Mouse (Mus musculus) kidney, embryonic 14.5 days (tissue): ENCODE data around the gene Slc2a4. TPM values are rescaled to one million over a fixed set of nuclear protein-coding genes. Genes with fewer than 3 reads are reported as not detected.

ENCODE experiments used
- ATAC-seq: fragments of 200-750 bp; cut with Nextera tagmentation; 2 replicates; pipeline ENCODE4 v1.8.0; 2017; ENCODE audit warnings: moderate number of reproducible peaks, mild to moderate bottlenecking, moderate TSS enrichment, moderate library complexity; ENCODE audit not compliant: low FRiP score, low TSS enrichment
- H3K27ac ChIP-seq: fragments of 300-500 bp; sonication (generic); 2 replicates; pipeline ENCODE4 v1.5.1; 2014; ENCODE audit warnings: low read depth, mild to moderate bottlenecking, low read length, moderate library complexity, mixed read lengths
- H3K27me3 ChIP-seq: fragments of 300-500 bp; sonication (generic); 2 replicates; pipeline ENCODE4 v1.6.1; 2014; ENCODE audit warnings: mild to moderate bottlenecking, low read length; ENCODE audit not compliant: control insufficient read depth, insufficient read depth
- H3K36me3 ChIP-seq: fragments of 300-500 bp; sonication (generic); 2 replicates; pipeline ENCODE4 v1.6.1; 2014; ENCODE audit warnings: low read length, mixed read lengths; ENCODE audit not compliant: control insufficient read depth, insufficient read depth
- H3K4me1 ChIP-seq: fragments of 300-500 bp; sonication (generic); 2 replicates; pipeline ENCODE4 v1.6.1; 2014; ENCODE audit warnings: low read length, mixed read lengths; ENCODE audit not compliant: control insufficient read depth, insufficient read depth
- H3K4me2 ChIP-seq: fragments of 300-500 bp; sonication (generic); replicated peaks from 2 replicates; pipeline ENCODE4 v1.6.1; 2014; ENCODE audit warnings: low read depth, mild to moderate bottlenecking, low read length
- H3K4me3 ChIP-seq: fragments of 300-500 bp; sonication (generic); 2 replicates; pipeline ENCODE4 v1.5.1; 2014; ENCODE audit warnings: mild to moderate bottlenecking, low read length
- H3K9ac ChIP-seq: fragments of 300-500 bp; sonication (generic); 2 replicates; pipeline ENCODE4 v1.6.1; 2014; ENCODE audit warnings: low read depth, mild to moderate bottlenecking, low read length, moderate library complexity
- H3K9me3 ChIP-seq: fragments of 300-500 bp; sonication (generic); 2 replicates; pipeline ENCODE4 v1.6.1; 2016; ENCODE audit warnings: low read length; ENCODE audit not compliant: control insufficient read depth
- WGBS: fragments of 180-500 bp; shearing (Covaris S2); extraction: QIAGEN DNeasy Blood & Tissue Kit; methylation state at CpG from one replicate; pipeline ENCODE4 v1.1.7; 2014; 5-methylcytosine and 5-hydroxymethylcytosine counted together
- polyA plus RNA-seq: library from polyadenylated mRNA; unstranded; fragments of >200 nt; fragmentation: Nextera tagmentation; extraction: Ambion mirVana; gene quantifications from 2 replicates; pipeline ENCODE4 v1.2.1, GENCODE M21; 2014

The Slc2a4 gene
- polyA plus RNA-seq, 1 experiment from 2014 or later: 14.1 TPM

GRCm38 (mm10) chr11:69938401-69938979 lies 9.5 kb downstream of the Slc2a4 start:
- WGBS: 32% methylated on average over 9 of the region's 9 CpGs
- Histone ChIP-seq H3K36me3 (peaks cover 4% of the 10 kb centered on the region; the same call in 1 of the 2 replicates), H3K27ac (no peak overlapping the region), H3K9me3 (no peaks in the 10 kb centered on the region), H3K4me1 (peaks cover 13% of the 10 kb centered on the region), H3K27me3 (peaks cover 9% of the 10 kb centered on the region; the same call in 1 of the 2 replicates), H3K4me2 (no peak overlapping the region), H3K4me3 (no peak overlapping the region), H3K9ac (no peak overlapping the region)
- no peak for ATAC-seq

GRCm38 (mm10) chr11:69937834-69938233 lies 10.2 kb downstream of the Slc2a4 start:
- H3K4me3 ChIP-seq: no peak overlapping the region
- H3K9me3 ChIP-seq: no peaks in the 10 kb centered on the region
- peaks cover 9% of the 10 kb centered on the region; the same call in 1 of the 2 replicates for H3K27me3 ChIP-seq
- ATAC-seq: no peak
- H3K27ac ChIP-seq: no peak overlapping the region
- no peak overlapping the region for H3K9ac ChIP-seq
- peaks cover under 1% of the 10 kb centered on the region; the same call in 1 of the 2 replicates for H3K36me3 ChIP-seq
- H3K4me1 ChIP-seq: peaks cover 13% of the 10 kb centered on the region
- 59% methylated on average over 5 of the region's 5 CpGs for WGBS
- no peak overlapping the region for H3K4me2 ChIP-seq

GRCm38 (mm10) chr11:69937385-69937784 lies 10.6 kb downstream of the Slc2a4 start:
- H3K9ac ChIP-seq: no peak overlapping the region
- 35% methylated on average over 4 of the region's 4 CpGs for WGBS
- peaks cover 9% of the 10 kb centered on the region; the same call in 1 of the 2 replicates for H3K27me3 ChIP-seq
- peaks cover 13% of the 10 kb centered on the region for H3K4me1 ChIP-seq
- no peaks in the 10 kb centered on the region for H3K36me3 ChIP-seq
- 0 out of 2 replicates have a peak overlapping the region, but pooled peaks have one; percentile 6 for H3K4me2 ChIP-seq
- H3K9me3 ChIP-seq: no peaks in the 10 kb centered on the region
- no peak for ATAC-seq
- no peak overlapping the region for H3K4me3 ChIP-seq
- no peak overlapping the region for H3K27ac ChIP-seq

- Histone ChIP-seq H3K9me3 (no peaks in the 10 kb centered on the region), H3K4me2 (peak overlapping the region; percentile 100), H3K4me1 (peaks cover 13% of the 10 kb centered on the region), H3K27me3 (peaks cover 9% of the 10 kb centered on the region; the same call in 1 of the 2 replicates), H3K36me3 (no peaks in the 10 kb centered on the region), H3K9ac (no peak overlapping the region), H3K4me3 (peak overlapping the region; percentile 56; the same call in 1 of the 2 replicates), H3K27ac (no peak overlapping the region)
- no peak for ATAC-seq
- 29% methylated on average over 9 of the region's 9 CpGs for WGBS
Measured at GRCm38 (mm10) chr11:69936714-69937347, 11.2 kb downstream of the Slc2a4 start.

GRCm38 (mm10) chr11:69936156-69936555 lies 11.8 kb downstream of the Slc2a4 start:
- WGBS: 2% methylated on average over 30 of the region's 30 CpGs
- Histone ChIP-seq H3K4me3 (peak overlapping the region; percentile 56), H3K27me3 (peaks cover 9% of the 10 kb centered on the region; the same call in 1 of the 2 replicates), H3K9me3 (no peaks in the 10 kb centered on the region), H3K36me3 (no peaks in the 10 kb centered on the region), H3K27ac (peak overlapping the region; percentile 11; the same call in 1 of the 2 replicates), H3K4me2 (peak overlapping the region; percentile 100), H3K4me1 (peaks cover 13% of the 10 kb centered on the region), H3K9ac (peak overlapping the region; percentile 66)
- peak; percentile 16; the same call in 1 of the 2 replicates for ATAC-seq

- H3K4me1 ChIP-seq: peaks cover 13% of the 10 kb centered on the region
- H3K36me3 ChIP-seq: no peaks in the 10 kb centered on the region
- H3K9me3 ChIP-seq: no peaks in the 10 kb centered on the region
- peak within 1 kb of the TSS; percentile 11; the same call in 1 of the 2 replicates for H3K27ac ChIP-seq
- H3K4me3 ChIP-seq: peak within 1 kb of the TSS; percentile 56
- peaks cover 9% of the 10 kb centered on the region; the same call in 1 of the 2 replicates for H3K27me3 ChIP-seq
- H3K4me2 ChIP-seq: peak within 1 kb of the TSS; percentile 100
- ATAC-seq: peak; percentile 89
- 3% methylated on average over 58 of the region's 62 CpGs for WGBS
- peak within 1 kb of the TSS; percentile 66 for H3K9ac ChIP-seq
Measured at GRCm38 (mm10) chr11:69935137-69935879, 12.7 kb downstream of the Slc2a4 start, which contains the start of gene Ybx2. Ybx2 (plus strand) TSS chr11:69935796.

- no peak overlapping the region for H3K9ac ChIP-seq
- H3K4me1 ChIP-seq: peaks cover 13% of the 10 kb centered on the region
- H3K4me3 ChIP-seq: peak overlapping the region; percentile 56
- 16% methylated on average over 6 of the region's 6 CpGs for whole genome bisulfite sequencing
- H3K9me3 ChIP-seq: no peaks in the 10 kb centered on the region
- no peak for ATAC-seq
- no peaks in the 10 kb centered on the region for H3K36me3 ChIP-seq
- no peak overlapping the region for H3K27ac ChIP-seq
- peaks cover 9% of the 10 kb centered on the region; the same call in 1 of the 2 replicates for H3K27me3 ChIP-seq
- peak overlapping the region; percentile 100; the same call in 1 of the 2 replicates for H3K4me2 ChIP-seq
Measured at GRCm38 (mm10) chr11:69934681-69935080, 13.3 kb downstream of the Slc2a4 start.

- H3K4me2 ChIP-seq: peak overlapping the region; percentile 38
- H3K27ac ChIP-seq: no peak overlapping the region
- no peaks in the 10 kb centered on the region for H3K9me3 ChIP-seq
- H3K4me1 ChIP-seq: peaks cover 13% of the 10 kb centered on the region
- ATAC-seq: peak; percentile 53
- WGBS: under 1% methylated on average over 18 of the region's 18 CpGs
- H3K4me3 ChIP-seq: peak overlapping the region; percentile 11; the same call in 1 of the 2 replicates
- peaks cover 9% of the 10 kb centered on the region; the same call in 1 of the 2 replicates for H3K27me3 ChIP-seq
- H3K9ac ChIP-seq: no peak overlapping the region
- H3K36me3 ChIP-seq: no peaks in the 10 kb centered on the region
Measured at GRCm38 (mm10) chr11:69934169-69934568, 13.8 kb downstream of the Slc2a4 start.
